Mouse (Mus musculus) splenic B cell, adult 2 months (primary cell): ENCODE results near the gene Olfr203.
"Not testable (repeated sequence)": the region's sequence is repeated elsewhere in the genome, so short reads cannot be mapped to it uniquely, and the experiment has no call there.

Experiments used
- DNase-seq: peaks from one replicate; pipeline ENCODE4 v3.0.0-alpha.2; 2011; ENCODE audit warnings: low read depth, low spot score
- H3K27me3 ChIP-seq: 2 replicates; pipeline ENCODE4 v1.6.1; 2012; ENCODE audit warnings: mild to moderate bottlenecking, low read length, moderate library complexity, mixed read lengths; ENCODE audit not compliant: control insufficient read depth, poor library complexity, insufficient read depth, severe bottlenecking
- H3K36me3 ChIP-seq: 2 replicates; pipeline ENCODE4 v1.6.1; 2012; ENCODE audit warnings: mild to moderate bottlenecking, low read length, moderate library complexity, mixed read lengths; ENCODE audit not compliant: control insufficient read depth, poor library complexity, insufficient read depth, severe bottlenecking

Olfr203 gene

DNA sequence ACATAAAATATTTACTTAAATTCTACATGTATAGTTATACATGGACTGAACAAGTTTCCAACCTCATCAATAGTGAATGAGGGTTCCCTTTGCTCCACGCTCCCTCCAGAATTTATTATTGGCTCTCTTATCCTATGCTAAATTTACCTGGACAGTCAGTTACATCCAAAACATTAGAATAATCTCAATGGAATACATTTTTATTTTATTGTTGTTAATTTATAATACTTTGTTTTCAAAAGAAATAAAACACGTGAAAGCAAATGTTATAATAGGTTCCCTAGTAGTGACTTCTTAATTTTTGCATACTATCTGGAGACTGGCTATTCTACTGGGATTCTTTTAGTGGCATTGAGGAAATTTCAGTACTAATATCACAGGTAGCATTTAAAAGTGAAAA, at the start of gene Olfr203:
Gene Olfr203, plus strand, starts transcription at position 301 of the 400 bp plus-strand sequence.
- Histone ChIP-seq H3K36me3 (no peaks in the 10 kb centered on the region), H3K27me3 (no peaks in the 10 kb centered on the region)
- DNase-seq = no peak

DNA sequence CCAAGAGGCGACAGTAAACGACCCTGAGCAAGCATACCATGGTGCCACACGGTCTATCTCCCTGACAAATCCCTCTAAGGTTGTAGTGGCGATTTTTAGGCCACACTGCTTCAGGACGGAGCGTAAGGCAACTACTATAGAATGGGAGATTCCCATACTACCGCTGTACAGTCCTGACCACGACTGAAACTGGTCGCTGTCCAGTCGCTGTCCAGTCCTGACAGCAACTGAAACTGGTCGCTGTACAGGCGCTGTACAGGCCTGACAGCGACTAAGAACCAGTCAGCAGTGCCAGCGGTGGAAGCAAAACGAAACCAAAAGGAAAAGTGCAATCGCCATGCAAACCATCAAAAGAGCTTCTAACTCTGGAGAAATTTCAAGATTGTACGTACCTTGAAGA, 49.0 kb upstream of the Olfr203 start:
- no peak for DNase-seq
- Histone ChIP-seq H3K36me3 (no peaks in the 10 kb centered on the region), H3K27me3 (no peaks in the 10 kb centered on the region)

DNA sequence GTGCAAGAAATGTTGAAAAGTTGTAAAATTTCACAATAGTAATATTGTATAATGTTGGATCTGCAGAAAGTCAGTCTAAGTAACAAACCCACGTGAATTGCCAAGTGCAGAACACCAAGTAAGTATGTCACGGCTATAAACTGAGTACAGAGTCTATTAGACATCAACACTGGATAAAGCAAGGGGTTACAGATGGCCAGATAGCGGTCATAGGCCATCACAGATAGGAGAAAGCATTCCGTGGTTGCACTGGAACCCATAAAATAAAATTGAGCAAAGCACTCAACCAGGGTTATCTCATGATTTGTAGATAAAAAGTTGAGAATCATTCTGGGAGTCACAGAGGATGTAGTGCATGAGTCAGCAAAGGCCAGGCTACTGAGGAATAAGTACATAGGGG, 29.6 kb upstream of the Olfr203 start:
- DNase-seq, H3K27me3 ChIP-seq, H3K36me3 ChIP-seq: not testable (repeated sequence)

- DNase-seq, H3K27me3 ChIP-seq, H3K36me3 ChIP-seq: not testable (repeated sequence)
Observed at GRCm38 (mm10) chr16:59272532-59272931, 26.1 kb upstream of the Olfr203 start, which contains the start of gene Olfr201. Olfr201 (minus strand) TSS chr16:59272632.

DNA sequence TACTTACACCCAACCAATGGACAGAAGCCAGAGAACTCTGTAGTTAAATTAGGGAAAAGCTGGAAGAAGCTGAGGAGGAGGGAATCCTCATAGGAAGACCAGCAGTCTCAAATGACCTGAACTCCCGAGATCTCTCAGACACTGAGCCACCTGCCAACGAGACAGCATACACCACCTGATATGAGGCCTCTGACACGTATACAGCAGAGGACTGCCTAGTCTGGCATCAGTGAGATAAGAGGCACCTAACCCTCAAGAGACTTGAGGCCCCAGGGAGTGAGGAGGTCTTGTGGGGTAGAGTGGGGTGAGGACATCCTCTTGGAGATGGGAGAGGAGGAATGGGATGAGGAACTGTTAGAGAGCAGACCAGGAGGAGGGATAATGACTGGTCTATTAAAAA, 18.1 kb upstream of the Olfr203 start:
- DNase-seq = no peak
- Histone ChIP-seq H3K27me3 (no peaks in the 10 kb centered on the region), H3K36me3 (no peaks in the 10 kb centered on the region)

- H3K27me3 ChIP-seq = no peaks in the 10 kb centered on the region
- H3K36me3 ChIP-seq = no peaks in the 10 kb centered on the region
- no peak for DNase-seq
Observed at GRCm38 (mm10) chr16:59283476-59283875, 15.2 kb upstream of the Olfr203 start.

DNA sequence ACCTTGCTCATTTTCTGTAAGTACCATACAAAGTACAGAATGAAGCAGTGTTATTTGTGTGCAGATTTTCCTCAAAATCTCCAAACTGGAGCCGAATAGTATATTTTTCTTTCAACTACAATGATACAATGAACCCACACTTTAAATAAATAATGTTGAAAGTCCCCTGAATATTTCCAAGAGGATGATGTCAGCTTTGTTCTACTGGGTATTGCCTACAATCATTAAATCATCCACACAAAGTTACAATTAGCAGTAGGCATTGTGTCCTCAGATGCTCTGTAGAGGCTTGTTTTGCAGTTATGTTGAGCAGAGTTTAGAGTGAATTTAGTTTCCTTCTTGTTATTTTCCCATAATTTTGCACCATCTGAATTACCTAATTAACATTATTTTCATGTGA, 12.0 kb upstream of the Olfr203 start, which contains the start of gene Olfr202:
Gene Olfr202, minus strand, starts transcription at position 101 of the 400 bp plus-strand sequence.
- no peaks in the 10 kb centered on the region for H3K36me3 ChIP-seq

GRCm38 (mm10) chr16:59287576-59287975, 11.1 kb upstream of the Olfr203 start:
- H3K27me3 ChIP-seq, H3K36me3 ChIP-seq, DNase-seq: not testable (repeated sequence)

More for the DNA sequence above, 12.0 kb upstream of the Olfr203 start, which contains the start of gene Olfr202:
- no peaks in the 10 kb centered on the region for H3K27me3 ChIP-seq
- DNase-seq = no peak

DNA sequence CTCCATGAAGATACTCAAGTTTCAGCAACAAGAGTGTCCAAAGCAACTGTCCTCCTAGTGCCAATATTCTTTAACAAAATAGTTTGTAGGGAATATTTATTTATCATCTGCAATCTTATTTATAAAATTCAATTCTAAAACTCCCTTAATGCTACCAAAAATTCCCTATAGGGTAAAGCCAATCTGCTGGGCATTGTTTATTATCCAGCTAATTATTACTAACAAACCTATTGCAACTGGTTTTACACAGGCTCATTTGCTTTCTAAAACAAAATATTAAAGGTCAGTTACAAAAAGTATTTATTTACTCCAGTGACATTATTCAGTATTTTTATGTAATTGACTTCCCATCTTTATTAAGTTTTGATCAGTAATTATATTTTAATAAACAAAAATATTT, 19.5 kb downstream of the Olfr203 start, which contains the start of gene Olfr204:
Gene Olfr204, minus strand, starts transcription at position 101 of the 400 bp plus-strand sequence.
- H3K27me3 ChIP-seq = no peaks in the 10 kb centered on the region
- no peaks in the 10 kb centered on the region for H3K36me3 ChIP-seq
- DNase-seq = no peak

DNA sequence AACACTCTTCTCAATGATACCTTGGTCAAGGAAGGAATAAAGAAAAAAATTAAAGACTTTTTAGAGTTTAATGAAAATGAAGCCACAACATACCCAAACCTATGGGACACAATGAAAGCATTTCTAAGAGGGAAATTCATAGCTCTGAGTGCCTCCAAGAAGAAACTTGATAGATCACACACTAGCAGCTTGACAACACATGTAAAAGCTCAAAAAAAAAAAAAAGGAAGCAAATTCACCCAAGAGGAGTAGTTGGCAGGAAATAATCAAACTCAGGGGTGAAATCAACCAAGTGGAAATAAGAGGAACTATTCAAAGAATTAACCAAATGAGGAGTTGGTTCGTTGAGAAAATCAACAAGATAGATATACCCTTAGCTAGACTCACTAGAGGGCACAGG, 24.6 kb downstream of the Olfr203 start:
- not testable (repeated sequence) for DNase-seq, H3K36me3 ChIP-seq, H3K27me3 ChIP-seq

DNA sequence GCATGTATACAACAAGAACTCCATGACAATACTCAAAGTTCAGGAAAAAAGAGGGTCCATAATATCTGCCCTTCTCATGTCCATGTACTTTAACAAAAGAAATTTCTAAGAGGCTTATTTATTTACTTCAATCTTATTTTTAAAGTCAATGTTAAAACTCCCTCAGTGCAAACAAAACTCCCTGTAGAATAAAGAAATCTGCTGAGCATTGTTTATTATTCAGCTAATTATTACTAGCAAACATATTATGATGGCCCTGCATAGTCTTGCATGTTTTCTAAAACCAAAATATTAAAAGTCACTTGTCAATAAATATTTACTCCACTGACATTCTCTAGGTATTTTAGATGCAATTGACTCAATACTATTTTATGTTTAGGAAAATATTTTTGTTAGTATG, 32.4 kb downstream of the Olfr203 start, which contains the start of gene Olfr205:
Gene Olfr205, minus strand, starts transcription at position 101 of the 400 bp plus-strand sequence.
- Histone ChIP-seq H3K27me3 (no peaks in the 10 kb centered on the region), H3K36me3 (no peaks in the 10 kb centered on the region)
- DNase-seq = no peak

- Histone ChIP-seq H3K27me3 (no peaks in the 10 kb centered on the region), H3K36me3 (no peaks in the 10 kb centered on the region)
- DNase-seq = no peak
Observed at GRCm38 (mm10) chr16:59349146-59349545, 50.5 kb downstream of the Olfr203 start, which contains the start of gene Olfr206. Olfr206 (minus strand) TSS chr16:59349246.
